Mouse (Mus musculus) lung, embryonic 16.5 days (tissue): ENCODE data around the gene Gnas. TPM values are rescaled to one million over a fixed set of nuclear protein-coding genes. Genes with fewer than 3 reads are reported as not detected.
"Not testable (repeated sequence)": the region's sequence is repeated elsewhere in the genome, so short reads cannot be mapped to it uniquely, and the experiment has no call there.

Experiments
- ATAC-seq: fragments of 200-750 bp; cut with Nextera tagmentation; 2 replicates; pipeline ENCODE4 v1.8.0; 2017; ENCODE audit warnings: low read depth, mild to moderate bottlenecking, moderate library complexity
- H3K27ac ChIP-seq: fragments of 300-500 bp; sonication (generic); 2 replicates; pipeline ENCODE4 v1.5.1; 2014; ENCODE audit warnings: mild to moderate bottlenecking, control low read depth, low read length
- H3K27me3 ChIP-seq: fragments of 300-500 bp; sonication (generic); 2 replicates; pipeline ENCODE4 v1.6.1; 2014; ENCODE audit warnings: low read depth, low read length, mixed read lengths; ENCODE audit not compliant: control insufficient read depth, insufficient read depth
- H3K36me3 ChIP-seq: fragments of 300-500 bp; sonication (generic); 2 replicates; pipeline ENCODE4 v1.6.1; 2014; ENCODE audit warnings: low read length; ENCODE audit not compliant: control insufficient read depth, insufficient read depth
- H3K4me1 ChIP-seq: fragments of 300-500 bp; sonication (generic); replicated peaks from 2 replicates; pipeline ENCODE4 v1.6.1; 2014; ENCODE audit warnings: low read length, mixed read lengths; ENCODE audit not compliant: control insufficient read depth, insufficient read depth
- H3K4me2 ChIP-seq: fragments of 300-500 bp; sonication (generic); 2 replicates; pipeline ENCODE4 v1.6.1; 2014; ENCODE audit warnings: low read depth, low read length, control low read depth
- H3K4me3 ChIP-seq: fragments of 300-500 bp; sonication (generic); 2 replicates; pipeline ENCODE4 v1.5.1; 2014; ENCODE audit warnings: mild to moderate bottlenecking, low read length, control low read depth
- H3K9ac ChIP-seq: fragments of 300-500 bp; sonication (generic); 2 replicates; pipeline ENCODE4 v1.6.1; 2014; ENCODE audit warnings: low read length, control low read depth
- H3K9me3 ChIP-seq: fragments of 300-500 bp; sonication (generic); 2 replicates; pipeline ENCODE4 v1.6.1; 2016; ENCODE audit warnings: low read length; ENCODE audit not compliant: control insufficient read depth
- WGBS: fragments of 180-500 bp; shearing (Covaris S2); extraction: QIAGEN DNeasy Blood & Tissue Kit; methylation state at CpG from one replicate; pipeline ENCODE4 v1.1.7; 2014; 5-methylcytosine and 5-hydroxymethylcytosine counted together
- polyA plus RNA-seq: library from polyadenylated mRNA; unstranded; fragments of >200 nt; fragmentation: Nextera tagmentation; extraction: Ambion mirVana; gene quantifications from 2 replicates; pipeline ENCODE4 v1.2.1, GENCODE M21; 2015

Gnas gene
- polyA plus RNA-seq, 1 experiment from 2014 or later, result 1,573 TPM

- H3K27ac ChIP-seq, result no peak overlapping the region
- H3K9ac ChIP-seq, result no peak overlapping the region
- peaks cover 19% of the 10 kb centered on the region for H3K36me3 ChIP-seq
- ATAC-seq, result no peak
- H3K4me3 ChIP-seq, result no peak overlapping the region
- WGBS, result 87% methylated on average over 3 of the region's 3 CpGs
- H3K4me1 ChIP-seq, result peaks cover 60% of the 10 kb centered on the region
- H3K9me3 ChIP-seq, result no peaks in the 10 kb centered on the region
- H3K27me3 ChIP-seq, result no peaks in the 10 kb centered on the region
- no peak overlapping the region for H3K4me2 ChIP-seq
Observed at GRCm38 (mm10) chr2:174340229-174340892, 56.2 kb downstream of the Gnas start.

GRCm38 (mm10) chr2:174340893-174341580 lies 56.9 kb downstream of the Gnas start:
- Histone ChIP-seq H3K27me3 (no peaks in the 10 kb centered on the region), H3K4me3 (no peak overlapping the region), H3K36me3 (peaks cover 25% of the 10 kb centered on the region), H3K4me1 (peaks cover 55% of the 10 kb centered on the region), H3K27ac (no peak overlapping the region), H3K9me3 (no peaks in the 10 kb centered on the region), H3K4me2 (no peak overlapping the region), H3K9ac (no peak overlapping the region)
- WGBS, result 66% methylated on average over 4 of the region's 4 CpGs
- no peak for ATAC-seq

GRCm38 (mm10) chr2:174342793-174343400 lies 58.8 kb downstream of the Gnas start:
- 40% methylated on average over 8 of the region's 8 CpGs for WGBS
- H3K27ac ChIP-seq, result peak overlapping the region; percentile 78
- 0 out of 2 replicates have a peak overlapping the region, but pooled peaks have one; percentile 1 for H3K9ac ChIP-seq
- peaks cover 51% of the 10 kb centered on the region for H3K4me1 ChIP-seq
- H3K9me3 ChIP-seq, result no peaks in the 10 kb centered on the region
- no peak overlapping the region for H3K4me2 ChIP-seq
- H3K4me3 ChIP-seq, result no peak overlapping the region
- H3K36me3 ChIP-seq, result peaks cover 35% of the 10 kb centered on the region
- ATAC-seq, result no peak
- no peaks in the 10 kb centered on the region for H3K27me3 ChIP-seq

- Histone ChIP-seq H3K9ac (0 out of 2 replicates have a peak overlapping the region, but pooled peaks have one; percentile 1), H3K4me3 (no peak overlapping the region)
- 10% methylated on average over 1 of the region's 1 CpGs for WGBS
Observed at GRCm38 (mm10) chr2:174343566-174343965, 59.4 kb downstream of the Gnas start.

GRCm38 (mm10) chr2:174344003-174344655 lies 60.0 kb downstream of the Gnas start:
- no peak overlapping the region for H3K4me3 ChIP-seq
- H3K27me3 ChIP-seq, result no peaks in the 10 kb centered on the region
- no peak overlapping the region for H3K9ac ChIP-seq
- ATAC-seq, result peak; percentile 88
- H3K4me2 ChIP-seq, result peak overlapping the region; percentile 26
- peaks cover 35% of the 10 kb centered on the region for H3K36me3 ChIP-seq
- H3K4me1 ChIP-seq, result peaks cover 48% of the 10 kb centered on the region
- H3K27ac ChIP-seq, result peak overlapping the region; percentile 78
- WGBS, result 3% methylated on average over 3 of the region's 3 CpGs
- H3K9me3 ChIP-seq, result no peaks in the 10 kb centered on the region

More at GRCm38 (mm10) chr2:174343566-174343965, 59.4 kb downstream of the Gnas start:
- Histone ChIP-seq H3K27ac (peak overlapping the region; percentile 78), H3K4me2 (peak overlapping the region; percentile 26), H3K27me3 (no peaks in the 10 kb centered on the region), H3K4me1 (peaks cover 50% of the 10 kb centered on the region), H3K9me3 (no peaks in the 10 kb centered on the region), H3K36me3 (peaks cover 35% of the 10 kb centered on the region)
- ATAC-seq, result no peak

- Histone ChIP-seq H3K4me1 (peaks cover 42% of the 10 kb centered on the region), H3K9ac (no peak overlapping the region), H3K36me3 (peaks cover 35% of the 10 kb centered on the region), H3K27me3 (no peaks in the 10 kb centered on the region), H3K4me2 (no peak overlapping the region), H3K4me3 (no peak overlapping the region), H3K9me3 (no peaks in the 10 kb centered on the region), H3K27ac (no peak overlapping the region)
- 92% methylated on average over 16 of the region's 16 CpGs for WGBS
- no peak for ATAC-seq
Observed at GRCm38 (mm10) chr2:174344996-174345395, 60.9 kb downstream of the Gnas start.

GRCm38 (mm10) chr2:174346612-174346998 lies 62.5 kb downstream of the Gnas start, which contains the start of gene Gm20721:
Gene Gm20721, minus strand, starts transcription at chr2:174346712.
- H3K27ac ChIP-seq, result no peak within 1 kb of the TSS
- H3K4me1 ChIP-seq, result peaks cover 29% of the 10 kb centered on the region
- no peak for ATAC-seq
- H3K9ac ChIP-seq, result no peak within 1 kb of the TSS
- no peaks in the 10 kb centered on the region for H3K27me3 ChIP-seq
- 95% methylated on average over 5 of the region's 5 CpGs for WGBS
- H3K9me3 ChIP-seq, result no peaks in the 10 kb centered on the region
- peaks cover 35% of the 10 kb centered on the region for H3K36me3 ChIP-seq
- no peak within 1 kb of the TSS for H3K4me3 ChIP-seq
- no peak within 1 kb of the TSS for H3K4me2 ChIP-seq

GRCm38 (mm10) chr2:174346999-174347668 lies 63.0 kb downstream of the Gnas start:
- 82% methylated on average over 2 of the region's 2 CpGs for WGBS
- not testable (repeated sequence) for ATAC-seq, H3K27me3 ChIP-seq

More at GRCm38 (mm10) chr2:174346999-174347668, 63.0 kb downstream of the Gnas start:
- Histone ChIP-seq H3K4me1 (peaks cover 24% of the 10 kb centered on the region), H3K36me3 (peaks cover 34% of the 10 kb centered on the region)
- H3K9me3 ChIP-seq, H3K4me3 ChIP-seq, H3K4me2 ChIP-seq, H3K9ac ChIP-seq, H3K27ac ChIP-seq: not testable (repeated sequence)
